Mouse (Mus musculus) forebrain, embryonic 14.5 days (tissue): ENCODE measurements around the gene Cenpf. TPM values are rescaled to one million over a fixed set of nuclear protein-coding genes. Genes with fewer than 3 reads are reported as not detected.

Experiments used
- ATAC-seq: fragments of 200-750 bp; cut with Nextera tagmentation; 2 replicates; pipeline ENCODE4 v1.8.0; 2017; ENCODE audit warnings: mild to moderate bottlenecking, moderate library complexity
- DNase-seq: peaks from one replicate; pipeline ENCODE4 v3.0.0-alpha.2; 2015; ENCODE audit warnings: low spot score
- H3K27ac ChIP-seq: fragments of 300-500 bp; sonication (generic); 2 replicates; pipeline ENCODE4 v1.5.1; 2014; ENCODE audit warnings: low read depth, mild to moderate bottlenecking, control low read depth, low read length, moderate library complexity
- H3K27me3 ChIP-seq: fragments of 300-500 bp; sonication (generic); replicated peaks from 2 replicates; pipeline ENCODE4 v1.6.1; 2014; ENCODE audit warnings: low read length, control low read depth, mixed read lengths; ENCODE audit not compliant: control insufficient read depth, insufficient read depth
- H3K36me3 ChIP-seq: fragments of 300-500 bp; sonication (generic); 2 replicates; pipeline ENCODE4 v1.6.1; 2014; ENCODE audit warnings: low read length, control low read depth; ENCODE audit not compliant: control insufficient read depth, insufficient read depth
- H3K4me1 ChIP-seq: fragments of 300-500 bp; sonication (generic); 2 replicates; pipeline ENCODE4 v1.6.1; 2014; ENCODE audit warnings: antibody characterized with exemption, low read length, control low read depth; ENCODE audit not compliant: control insufficient read depth, insufficient read depth
- H3K4me2 ChIP-seq: fragments of 300-500 bp; sonication (generic); 2 replicates; pipeline ENCODE4 v1.6.1; 2014; ENCODE audit warnings: mild to moderate bottlenecking, control low read depth, low read length
- H3K4me3 ChIP-seq: fragments of 300-500 bp; sonication (generic); 2 replicates; pipeline ENCODE4 v1.5.1; 2014; ENCODE audit warnings: low read depth, low read length, control low read depth
- H3K9ac ChIP-seq: fragments of 300-500 bp; sonication (generic); 2 replicates; pipeline ENCODE4 v1.6.1; 2014; ENCODE audit warnings: mild to moderate bottlenecking, low read length, control low read depth, moderate library complexity
- H3K9me3 ChIP-seq: fragments of 300-500 bp; sonication (generic); replicated peaks from 2 replicates; pipeline ENCODE4 v1.6.1; 2016; ENCODE audit warnings: low read length, control low read depth, mixed read lengths; ENCODE audit not compliant: control insufficient read depth
- WGBS: fragments of 180-500 bp; shearing (Covaris S2); extraction: QIAGEN DNeasy Blood & Tissue Kit; methylation state at CpG from one replicate; pipeline ENCODE4 v1.1.7; 2014; 5-methylcytosine and 5-hydroxymethylcytosine counted together
- polyA plus RNA-seq: library from polyadenylated mRNA; unstranded; fragments of >200 nt; fragmentation: Nextera tagmentation; extraction: Ambion mirVana; gene quantifications from 2 replicates; pipeline ENCODE4 v1.2.1, GENCODE M21; 2014

Cenpf gene
- polyA plus RNA-seq, 1 experiment from 2014 or later = 50.5 TPM

- DNase-seq = no peak
- Histone ChIP-seq H3K4me3 (no peak overlapping the region), H3K36me3 (no peaks in the 10 kb centered on the region), H3K9me3 (no peaks in the 10 kb centered on the region), H3K4me2 (no peak overlapping the region), H3K27ac (no peak overlapping the region), H3K9ac (no peak overlapping the region), H3K4me1 (no peaks in the 10 kb centered on the region), H3K27me3 (no peaks in the 10 kb centered on the region)
- 88% methylated on average over 8 of the region's 8 CpGs for WGBS
- ATAC-seq = no peak
These were observed 82.2 kb downstream of the Cenpf start for GRCm38 (mm10) chr1:189605598-189606126.

GRCm38 (mm10) chr1:189597096-189597495 lies 90.8 kb downstream of the Cenpf start:
- Histone ChIP-seq H3K36me3 (no peaks in the 10 kb centered on the region), H3K4me2 (no peak overlapping the region), H3K27me3 (no peaks in the 10 kb centered on the region), H3K9me3 (no peaks in the 10 kb centered on the region), H3K27ac (no peak overlapping the region), H3K9ac (no peak overlapping the region), H3K4me3 (no peak overlapping the region), H3K4me1 (no peaks in the 10 kb centered on the region)
- DNase-seq (no peak), ATAC-seq (no peak)
- WGBS = 91% methylated on average over 3 of the region's 3 CpGs

Other genes with a start within 250 kb of the Cenpf start
- gene Ptpn14, start 40.2 kb upstream of the Cenpf start, polyA plus RNA-seq = 1.1 and 1.7 TPM in 2 replicates
- gene Smyd2, start 234.3 kb upstream of the Cenpf start, polyA plus RNA-seq = 63.9 and 70.5 TPM in 2 replicates